Mouse (Mus musculus): ENCODE measurements at regions not wholly inside any gene's neighbourhood (a gene's known extent, or its start where the extent isn't known, plus 50 kb on each side); places are given as distances from the start of the nearest gene placed in this dataset.

- H3K9me3 ChIP-seq (replicated peaks; ENCODE audit: insufficient read depth, low read length), result no peaks in the 10 kb centered on the region
- no peaks in the 10 kb centered on the region for H3K79me2 ChIP-seq (ENCODE audit: control insufficient read depth, insufficient read depth, low read length, poor library complexity)
- peak; percentile 13 for DNase-seq (ENCODE audit: low read depth, low spot score)
- no peaks in the 10 kb centered on the region for H3K36me3 ChIP-seq (ENCODE audit: control insufficient read depth in 1 of 2, insufficient read depth in 2 of 2, low read length in 2 of 2)
- no peak overlapping the region for H3K27ac ChIP-seq (ENCODE audit: control insufficient read depth, low read depth, low read length)
- H3K4me3 ChIP-seq (ENCODE audit: control insufficient read depth in 1 of 2, insufficient read depth in 1 of 2, low read depth in 2 of 2, low read length in 2 of 2), result no peak overlapping the region
- peak; percentile 3 for TF ChIP-seq RAD21 (IDR thresholded peaks at IDR 0.05; ENCODE audit: low read depth, low read length)
- no peak for TF ChIP-seq MAFK (IDR thresholded peaks at IDR 0.05; ENCODE audit: borderline replicate concordance, low read depth, low read length)
- no peak for TF ChIP-seq ZNF384 (IDR thresholded peaks at IDR 0.05; ENCODE audit: low read depth, low read length)
- no peak for TF ChIP-seq MEF2A (IDR thresholded peaks at IDR 0.05; ENCODE audit: extremely low read depth, insufficient replicate concordance, low read depth, low read length, poor library complexity, severe bottlenecking)
- no peak for TF ChIP-seq MYB (IDR thresholded peaks at IDR 0.05; ENCODE audit: low read depth, low read length)
- no peak for TF ChIP-seq ETS1 (IDR thresholded peaks at IDR 0.05; ENCODE audit: low read depth, low read length)
- peak; percentile 28; the same call in 1 of the 2 replicates for TF ChIP-seq SMC3 (IDR thresholded peaks at IDR 0.05; ENCODE audit: low read depth, low read length)
- peak in 1 of 3 experiments; percentile 16; a peak in 1 of 6 replicates for TF ChIP-seq CTCF (IDR thresholded peaks at IDR 0.05 in 2 of 3, conservative IDR thresholded peaks at IDR 0.05 in 1 of 3; ENCODE audit: control insufficient read depth in 1 of 3, insufficient read depth in 1 of 3, low read depth in 2 of 3, low read length in 3 of 3, poor library complexity in 1 of 3, severe bottlenecking in 1 of 3)
- no peak for TF ChIP-seq MXI1 (IDR thresholded peaks at IDR 0.05; ENCODE audit: low read depth, low read length)
- no peaks in the 10 kb centered on the region; a peak in 1 of 4 replicates for H3K27me3 ChIP-seq (ENCODE audit: control insufficient read depth in 1 of 2, insufficient read depth in 2 of 2, low read length in 2 of 2)
- no peak overlapping the region for H3K9ac ChIP-seq (ENCODE audit: control insufficient read depth, low read depth, low read length, poor library complexity, severe bottlenecking)
- 0 out of 4 replicates have a peak, but pooled peaks cover 0 to 3% of the 10 kb centered on the region in 2 experiments for H3K4me1 ChIP-seq (ENCODE audit: control insufficient read depth in 1 of 2, insufficient read depth in 2 of 2, low read length in 2 of 2)
Measured at GRCm38 (mm10) chr17:80833355-80834175, 105.3 kb upstream of the Map4k3 start.

DNA sequence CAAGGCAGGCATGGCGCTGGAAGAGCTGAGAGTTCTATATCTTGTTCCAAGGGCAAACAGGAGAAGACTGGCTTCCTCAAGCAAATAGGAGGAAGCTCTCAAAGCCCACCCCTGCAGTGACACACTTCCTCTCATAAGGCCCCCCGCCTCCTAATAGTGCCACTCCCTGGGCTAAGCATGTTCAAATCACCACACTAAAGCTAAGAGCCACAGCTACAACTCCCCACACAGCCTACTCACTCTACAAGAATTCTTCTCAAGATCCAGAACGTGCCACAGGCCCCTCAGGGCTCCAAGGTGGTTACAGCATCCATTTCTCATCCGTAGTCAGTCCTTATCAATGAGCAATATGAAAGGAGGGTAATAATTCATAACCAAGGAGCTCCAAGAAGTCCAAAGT is 103.4 kb upstream of the Map4k3 start:
- no peaks in the 10 kb centered on the region; a peak in 1 of 4 replicates for H3K27me3 ChIP-seq (ENCODE audit: control insufficient read depth in 1 of 2, insufficient read depth in 2 of 2, low read length in 2 of 2)
- no peak overlapping the region for H3K27ac ChIP-seq (ENCODE audit: control insufficient read depth, low read depth, low read length)
- TF ChIP-seq UBTF (IDR thresholded peaks at IDR 0.05; ENCODE audit: borderline replicate concordance, insufficient read depth, low read depth, low read length), result no peak
- TF ChIP-seq MYC (IDR thresholded peaks at IDR 0.05; ENCODE audit: low read depth, low read length), result no peak
- no peak for TF ChIP-seq USF1 (IDR thresholded peaks at IDR 0.05; ENCODE audit: low read depth, low read length)
- TF ChIP-seq E2F4 (IDR thresholded peaks at IDR 0.05; ENCODE audit: borderline replicate concordance, low read depth, low read length), result no peak

More for the DNA sequence above, 103.4 kb upstream of the Map4k3 start:
- H3K36me3 ChIP-seq (ENCODE audit: control insufficient read depth in 1 of 2, insufficient read depth in 2 of 2, low read length in 2 of 2), result no peaks in the 10 kb centered on the region
- no peak overlapping the region for H3K4me3 ChIP-seq (ENCODE audit: control insufficient read depth in 1 of 2, insufficient read depth in 1 of 2, low read depth in 2 of 2, low read length in 2 of 2)
- no peaks in the 10 kb centered on the region for H3K79me2 ChIP-seq (ENCODE audit: control insufficient read depth, insufficient read depth, low read length, poor library complexity)
- H3K4me1 ChIP-seq (ENCODE audit: control insufficient read depth in 1 of 2, insufficient read depth in 2 of 2, low read length in 2 of 2), result 0 out of 4 replicates have a peak, but pooled peaks cover 0 to 3% of the 10 kb centered on the region in 2 experiments
- H3K9me3 ChIP-seq (replicated peaks; ENCODE audit: insufficient read depth, low read length), result no peaks in the 10 kb centered on the region
- no peak for DNase-seq (ENCODE audit: low read depth, low spot score)
- H3K9ac ChIP-seq (ENCODE audit: control insufficient read depth, low read depth, low read length, poor library complexity, severe bottlenecking), result no peak overlapping the region

Data from MEL (cell line).